Mouse (Mus musculus): ENCODE measurements around the gene Gm10842. TPM values are rescaled to one million over a fixed set of nuclear protein-coding genes. Genes with fewer than 3 reads are reported as not detected.
A peak's percentile ranks its signal among the peaks of the same experiment; 100 is the strongest.
"Not testable (repeated sequence)": the region's sequence is repeated elsewhere in the genome, so short reads cannot be mapped to it uniquely, and the experiment has no call there.

Gene Gm10842
- total RNA-seq (2021) (not detected), polyA plus RNA-seq (2012; rRNA removed) (not detected in 2 replicates)
- long read RNA-seq: 0 reads

DNA sequence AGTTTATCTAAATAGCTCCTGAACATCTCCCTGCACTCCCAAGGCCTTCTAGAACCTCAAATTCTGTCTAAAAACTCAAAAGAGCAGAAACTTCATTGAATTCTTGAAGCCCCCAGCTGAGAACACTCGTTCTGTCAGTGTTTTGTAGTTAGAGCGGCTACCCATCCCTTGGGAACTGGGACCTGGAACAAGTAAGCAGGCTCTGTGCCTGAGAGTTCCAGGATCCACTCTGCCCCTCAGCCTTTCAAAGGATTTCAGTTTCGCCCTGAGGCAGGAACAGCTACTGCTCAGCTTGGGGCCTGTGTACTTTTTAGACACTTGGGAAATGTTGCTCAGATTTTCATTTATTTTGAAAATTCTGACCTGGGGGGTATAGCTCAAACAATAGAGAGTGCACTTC is at the start of gene Gm10842:
Gene Gm10842, plus strand, starts transcription at position 301 of the 400 bp plus-strand sequence.
- DNase-seq: no peak

DNA sequence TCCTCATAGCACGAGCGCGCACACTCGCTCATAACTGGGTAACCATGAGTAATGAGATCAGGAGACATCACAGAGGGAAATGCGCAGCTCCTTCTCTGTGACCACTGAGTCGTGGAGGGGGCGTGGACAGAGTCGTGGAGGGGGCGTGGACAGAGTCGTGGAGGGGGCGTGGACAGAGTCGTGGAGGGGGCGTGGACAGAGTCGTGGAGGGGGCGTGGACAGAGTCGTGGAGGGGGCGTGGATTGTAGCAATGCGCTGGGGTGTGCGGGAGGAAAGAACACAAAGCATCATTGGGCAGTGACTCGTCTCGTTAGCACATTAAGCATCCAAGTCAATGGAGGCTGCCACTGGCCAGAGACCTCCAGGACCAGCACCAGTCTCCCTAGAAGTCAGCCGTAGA is 34.2 kb upstream of the Gm10842 start:
- DNase-seq: not testable (repeated sequence)

DNA sequence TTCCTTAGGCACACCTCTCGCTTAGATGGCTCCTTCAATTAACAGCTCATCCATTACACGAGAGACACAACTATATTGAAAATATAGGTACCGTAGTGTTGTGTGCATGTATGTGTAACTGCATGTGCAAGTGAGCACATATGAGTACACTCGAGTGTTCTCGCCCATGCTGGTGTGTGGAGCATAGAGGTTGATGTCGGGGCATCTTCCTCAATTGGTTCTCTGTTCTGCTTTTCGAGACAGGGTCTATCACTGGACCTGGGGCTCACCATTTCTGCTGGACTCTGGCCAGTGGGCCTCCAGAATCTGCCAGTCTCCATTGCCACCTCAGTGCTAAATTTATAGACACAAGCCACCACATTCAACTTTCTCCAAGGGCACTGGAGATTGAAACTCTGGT is 28.9 kb upstream of the Gm10842 start:
- no peak for DNase-seq

DNA sequence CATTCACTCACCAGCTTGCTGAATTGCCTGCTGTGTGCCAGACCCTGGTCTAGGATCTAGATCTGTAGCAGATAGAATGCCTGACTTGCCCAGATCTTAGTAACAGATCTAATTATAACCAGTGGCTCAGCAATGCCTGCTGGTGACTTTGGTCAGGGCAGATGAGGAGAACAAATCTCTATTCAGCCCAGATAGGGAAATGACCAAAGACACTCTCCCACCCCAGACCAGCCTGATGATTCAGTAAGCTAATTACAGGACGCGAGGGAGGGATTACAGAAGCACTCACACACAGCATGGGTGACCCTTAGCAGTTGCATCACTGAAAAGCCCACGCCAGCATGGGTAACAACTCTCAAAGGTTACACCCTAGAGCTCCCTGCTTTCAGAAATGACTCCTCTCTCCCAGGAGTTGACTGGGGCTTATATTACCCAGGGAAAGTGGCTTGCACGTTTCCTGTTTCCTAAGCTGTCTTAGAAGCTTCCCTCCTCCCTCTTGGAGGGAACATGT is 26.1 kb upstream of the Gm10842 start:
- no peak for DNase-seq

DNA sequence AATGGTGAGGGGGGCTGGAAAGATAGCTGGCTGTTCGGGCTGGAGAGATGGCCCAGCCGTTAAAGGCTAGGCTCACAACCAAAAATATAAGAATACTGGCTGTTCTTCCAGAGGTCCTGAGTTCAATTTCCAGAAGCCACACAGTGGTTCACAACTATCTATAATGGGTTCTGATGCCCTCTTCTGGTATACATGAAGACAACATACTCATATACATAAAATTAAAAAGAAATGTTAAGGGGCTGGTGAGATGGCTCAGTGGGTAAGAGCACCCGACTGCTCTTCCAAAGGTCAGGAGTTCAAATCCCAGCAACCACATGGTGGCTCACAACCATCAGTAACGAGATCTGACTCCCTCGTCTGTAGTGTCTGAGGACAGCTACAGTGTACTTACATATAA is 24.9 kb upstream of the Gm10842 start:
- not testable (repeated sequence) for DNase-seq

DNA sequence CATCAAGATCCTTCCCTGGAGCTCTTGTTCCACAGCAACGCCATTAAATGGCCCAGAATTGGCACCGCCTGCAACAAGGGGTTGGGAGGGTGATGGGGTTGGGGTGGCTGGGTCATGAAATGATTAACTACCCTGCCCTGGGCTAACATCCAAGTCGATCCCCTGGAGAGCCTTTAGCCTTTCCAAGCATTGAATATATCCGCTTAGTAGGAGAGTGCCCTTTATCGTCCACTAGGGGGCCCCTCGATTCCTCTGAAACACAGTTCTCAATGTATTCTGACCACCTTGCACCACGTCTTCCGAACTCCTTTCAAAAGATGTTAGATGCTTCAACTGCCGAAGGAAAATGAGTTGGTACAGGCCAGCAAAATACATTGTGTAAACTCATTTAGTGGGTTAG is 22.7 kb upstream of the Gm10842 start:
- peak; percentile 52 for DNase-seq

DNA sequence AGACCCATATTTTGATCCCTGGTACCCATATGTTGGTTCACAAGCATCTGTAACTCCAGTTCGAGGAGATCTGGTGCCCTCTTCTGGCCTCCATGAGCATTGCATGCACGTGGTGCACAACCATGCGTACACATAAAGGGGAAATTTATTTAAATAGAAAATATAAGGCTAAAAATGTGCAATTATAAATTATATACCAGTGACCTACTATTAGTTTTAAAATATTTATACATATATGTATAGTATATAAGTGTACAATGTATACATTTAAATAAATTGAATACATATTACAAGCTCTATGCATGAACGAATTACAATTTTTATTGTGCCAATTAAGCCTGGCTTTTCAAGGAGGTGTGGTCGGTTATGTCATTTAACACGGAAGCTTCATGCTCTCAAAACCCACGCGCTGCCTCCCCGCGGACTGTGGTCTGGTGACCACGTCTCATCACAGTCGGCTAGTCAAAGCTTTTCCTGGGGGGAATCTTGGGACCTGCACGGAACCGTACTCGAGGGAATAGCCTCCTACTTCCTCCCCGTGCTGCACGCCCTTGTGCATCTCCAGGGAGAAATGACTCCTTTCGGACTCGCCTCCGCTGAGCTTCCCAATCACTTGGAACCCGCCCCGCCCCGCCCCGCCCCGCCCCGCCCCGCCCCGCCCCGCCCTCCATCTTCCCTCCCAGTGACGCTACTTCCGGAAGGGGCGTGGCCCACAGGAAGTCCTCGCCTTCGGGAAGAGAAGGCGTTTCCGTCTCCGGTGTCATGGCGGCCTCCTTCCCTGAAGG is 20.8 kb upstream of the Gm10842 start, which contains the start of gene Mettl2:
Gene Mettl2, plus strand, starts transcription at position 691 of the 785 bp plus-strand sequence.
- peak; percentile 85 for DNase-seq

DNA sequence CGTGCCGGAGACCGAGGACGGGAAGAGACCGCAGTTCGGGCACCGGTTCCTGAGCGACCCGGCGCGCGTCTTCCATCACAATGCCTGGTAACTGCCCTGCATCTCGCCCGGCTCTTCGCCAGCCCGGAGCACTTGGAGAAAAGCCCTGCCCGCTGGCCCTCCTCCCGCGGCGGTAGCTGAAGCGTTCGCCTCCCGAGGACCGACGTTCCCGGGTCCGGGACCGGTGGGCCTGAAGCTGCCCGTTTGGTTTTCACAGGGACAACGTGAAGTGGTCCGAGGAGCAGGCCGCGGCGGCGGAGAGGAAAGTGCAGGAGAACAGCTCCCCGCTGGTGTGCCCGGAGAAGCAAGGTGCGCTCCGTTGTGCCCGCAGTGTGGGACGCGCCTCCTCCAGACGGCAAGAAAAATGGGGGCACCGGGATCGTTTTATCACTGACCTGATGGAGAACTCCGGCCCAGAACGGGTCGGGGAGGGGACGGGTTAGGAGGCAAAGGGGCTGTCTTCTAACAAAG is 20.1 kb upstream of the Gm10842 start:
- DNase-seq: no peak

DNA sequence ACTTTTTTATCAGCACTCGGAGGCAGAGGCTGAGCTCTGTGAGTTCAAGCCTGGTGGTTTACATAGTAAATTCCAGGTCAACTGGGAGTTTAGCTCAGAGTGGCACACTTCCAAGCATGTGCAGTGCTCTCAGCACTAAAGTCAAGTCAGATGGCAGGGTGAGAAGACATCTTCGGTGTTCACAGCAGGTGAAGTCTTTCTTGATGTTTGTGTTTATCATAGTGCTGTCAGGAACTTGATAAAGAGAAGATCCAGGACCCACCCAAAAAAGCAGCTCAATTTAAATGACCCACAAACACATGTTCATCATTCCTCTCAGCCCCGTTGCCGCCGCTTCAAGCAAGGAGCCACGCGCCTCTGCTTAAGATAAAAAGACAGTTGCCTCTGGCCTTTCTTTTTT is 11.0 kb upstream of the Gm10842 start:
- DNase-seq: no peak

DNA sequence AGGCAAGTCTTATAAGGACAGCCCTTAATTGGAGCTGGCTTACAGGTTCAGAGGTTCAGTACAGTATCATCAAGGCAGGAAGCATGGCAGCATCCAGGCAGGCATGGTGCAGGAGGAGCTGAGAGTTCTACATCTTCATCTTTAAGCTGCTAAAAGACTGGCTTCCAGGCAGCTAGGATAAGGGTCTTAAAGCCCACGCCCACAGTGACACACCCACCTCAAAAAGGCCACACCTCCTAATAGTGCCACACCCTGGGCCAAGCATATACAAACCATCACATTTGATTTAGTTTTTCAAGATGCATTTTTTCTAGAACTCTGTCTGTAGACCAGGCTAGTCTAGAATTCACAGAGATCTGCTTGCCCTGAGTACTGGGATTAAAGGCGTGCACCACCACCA is 9.4 kb upstream of the Gm10842 start:
- DNase-seq: not testable (repeated sequence)

DNA sequence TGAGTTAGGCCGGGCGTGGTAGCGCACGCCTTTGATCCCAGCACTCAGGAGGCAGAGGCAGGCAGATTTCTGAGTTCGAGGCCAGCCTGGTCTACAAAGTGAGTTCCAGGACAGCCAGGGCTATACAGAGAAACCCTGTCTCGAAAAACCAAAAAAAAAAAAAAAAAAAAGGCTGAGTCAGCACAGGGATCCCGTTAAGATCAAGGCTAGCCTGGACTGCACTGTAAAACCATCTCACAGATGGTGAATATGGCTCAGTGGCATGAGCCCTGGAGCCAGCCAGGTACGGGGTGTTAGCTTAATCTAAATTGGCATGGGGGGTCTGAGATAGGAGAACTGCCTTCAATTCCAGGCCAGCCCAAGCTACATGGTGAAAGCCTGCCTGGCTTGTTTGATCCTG is 6.2 kb upstream of the Gm10842 start:
- DNase-seq: not testable (repeated sequence)

DNA sequence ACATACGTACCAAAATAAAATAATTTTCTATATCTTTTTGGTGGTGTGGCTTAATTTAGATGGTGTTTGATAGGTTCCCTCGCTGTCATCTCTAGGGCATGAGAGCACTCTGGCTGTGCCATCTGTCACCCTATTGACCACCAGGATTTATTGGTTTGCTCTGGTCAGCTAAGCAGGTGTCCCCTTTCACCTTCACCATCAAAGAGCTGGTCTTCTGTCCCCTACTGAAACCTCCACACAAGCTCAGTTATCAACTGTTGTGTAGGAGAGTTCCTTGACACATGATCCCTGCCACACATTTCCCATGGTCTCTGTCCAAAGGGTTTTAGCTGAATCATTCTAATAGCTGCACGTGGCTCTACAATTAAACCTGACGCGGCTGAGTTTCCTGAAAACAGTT is 5.6 kb upstream of the Gm10842 start:
- DNase-seq: no peak

DNA sequence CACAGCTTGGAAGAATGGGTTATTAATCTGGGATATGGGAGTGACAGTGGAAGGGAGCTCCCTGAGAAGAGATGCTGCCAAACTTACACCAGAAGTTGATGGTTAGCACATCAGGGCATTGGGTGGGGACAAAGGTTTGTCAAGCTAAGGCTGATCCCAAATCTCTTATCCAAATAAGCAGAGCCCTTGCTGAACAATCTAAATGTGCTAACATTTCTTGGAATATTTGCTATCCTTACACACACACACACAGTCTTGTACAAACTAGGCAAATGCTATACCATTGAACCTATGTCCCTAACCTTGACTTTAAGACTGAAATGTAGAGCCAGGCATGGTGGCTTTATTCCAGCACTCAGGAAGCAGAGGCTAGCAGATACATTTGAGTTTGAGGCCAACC is 3.1 kb upstream of the Gm10842 start:
- DNase-seq: no peak

DNA sequence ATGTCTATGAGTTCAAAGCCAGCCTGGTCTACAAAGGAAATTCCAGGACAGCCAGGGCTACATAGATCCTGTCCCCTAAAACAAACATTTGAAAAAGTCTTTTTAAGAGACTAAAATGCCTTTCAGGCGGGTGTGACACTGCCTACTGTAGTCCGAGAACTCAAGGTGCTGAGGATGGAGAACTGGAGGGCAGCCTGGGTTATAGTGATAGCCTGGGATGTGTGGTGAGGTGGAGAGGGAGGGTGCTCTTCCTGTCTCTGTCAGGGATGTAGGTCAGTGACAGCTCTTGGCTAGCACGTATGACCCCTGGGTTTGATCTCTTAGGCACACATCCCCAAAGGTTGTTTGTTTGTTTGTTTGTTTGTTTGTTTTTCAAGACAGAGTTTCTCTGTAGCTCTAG is 2.6 kb upstream of the Gm10842 start:
- no peak for DNase-seq

DNA sequence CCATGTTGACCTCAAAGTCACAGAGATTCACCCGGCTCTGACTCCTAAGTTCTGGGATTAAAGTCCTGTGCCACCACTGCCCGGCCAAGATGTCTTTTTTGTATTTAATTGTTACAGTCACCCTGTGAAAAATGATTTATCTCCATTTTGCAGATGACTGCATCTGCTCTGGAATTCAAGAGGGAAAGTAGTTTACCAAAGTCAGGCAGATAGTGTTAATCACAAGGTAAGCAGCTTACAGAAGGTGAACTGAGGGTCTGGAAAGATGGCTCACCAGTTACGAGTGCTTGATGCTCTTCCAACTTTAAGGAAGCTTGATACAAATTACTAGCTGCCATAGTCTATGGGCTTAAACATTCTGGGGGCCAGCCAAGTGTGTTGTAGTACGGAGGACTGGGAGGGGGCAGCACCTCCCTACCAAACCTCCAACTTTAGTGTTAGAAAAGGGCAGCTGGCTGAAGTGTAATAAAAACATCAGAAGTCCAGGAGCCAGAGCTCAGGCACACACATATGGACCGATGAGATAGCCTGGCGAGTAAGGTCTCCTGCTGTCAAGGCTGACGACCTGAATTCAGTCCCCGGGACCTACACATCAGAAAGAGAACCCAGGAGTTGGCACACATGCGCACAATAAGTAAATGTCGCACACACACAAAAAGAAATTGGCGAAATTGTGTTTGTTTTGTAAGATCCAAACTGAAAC is 2.0 kb upstream of the Gm10842 start:
- no peak for DNase-seq

DNA sequence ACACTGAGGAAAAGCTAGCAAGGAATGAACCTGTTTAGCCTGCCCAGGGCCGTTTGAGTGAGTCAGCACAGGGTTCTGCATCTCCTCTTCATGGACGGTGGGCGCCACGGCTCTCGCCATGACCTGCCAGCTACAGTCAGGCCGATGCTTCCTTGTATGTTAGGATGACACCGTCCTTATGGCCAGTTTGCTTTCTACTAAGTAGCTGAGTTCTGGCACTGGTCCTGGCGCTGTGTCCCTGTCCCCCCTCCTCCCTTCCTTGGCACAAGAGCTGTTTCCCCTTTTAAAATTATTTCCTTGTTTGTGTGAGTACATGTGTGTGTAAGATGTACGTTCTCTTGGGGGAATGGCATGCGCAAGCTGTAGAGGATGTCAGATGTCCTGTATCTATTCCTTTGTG is 1.5 kb upstream of the Gm10842 start:
- no peak for DNase-seq

DNA sequence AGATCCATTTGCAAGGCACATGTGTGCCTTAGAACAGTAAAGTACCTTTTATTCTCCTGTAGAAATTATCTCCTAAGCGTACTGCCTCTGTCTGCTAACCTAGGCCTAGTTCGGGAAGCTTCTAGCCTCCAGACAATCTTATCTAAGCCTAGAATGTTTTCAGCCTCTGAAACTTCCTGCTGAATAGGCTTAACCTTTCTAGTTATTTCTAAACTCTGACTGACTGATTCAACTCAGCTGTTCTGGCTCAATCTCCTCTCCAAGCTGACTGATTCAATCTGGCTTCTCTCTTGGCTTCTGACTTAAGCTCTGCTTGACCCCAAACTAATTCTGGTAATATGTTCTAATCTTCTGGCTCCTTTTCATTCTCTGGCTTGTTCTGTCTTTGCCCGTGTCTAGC is 2.7 kb downstream of the Gm10842 start:
- DNase-seq: no peak

DNA sequence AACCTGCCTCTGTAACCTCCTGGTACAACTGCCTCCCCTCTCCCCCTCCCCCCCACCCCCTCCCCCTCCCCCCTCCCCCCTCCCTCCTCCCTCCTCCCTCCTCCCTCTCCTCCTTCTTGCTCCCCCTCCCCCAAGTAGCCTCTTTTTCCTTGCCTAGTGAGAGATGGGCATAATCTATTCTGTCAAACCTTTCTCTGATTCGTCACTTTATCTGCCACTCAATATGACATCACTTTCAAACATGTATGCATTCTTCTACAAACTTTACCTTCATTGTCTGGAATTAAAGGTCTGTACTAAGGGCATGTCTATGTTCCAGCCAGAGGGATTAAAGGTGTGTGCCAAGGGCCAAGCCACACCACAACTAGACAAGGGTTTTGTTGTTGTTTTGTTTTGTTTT is 3.1 kb downstream of the Gm10842 start:
- DNase-seq: no peak

DNA sequence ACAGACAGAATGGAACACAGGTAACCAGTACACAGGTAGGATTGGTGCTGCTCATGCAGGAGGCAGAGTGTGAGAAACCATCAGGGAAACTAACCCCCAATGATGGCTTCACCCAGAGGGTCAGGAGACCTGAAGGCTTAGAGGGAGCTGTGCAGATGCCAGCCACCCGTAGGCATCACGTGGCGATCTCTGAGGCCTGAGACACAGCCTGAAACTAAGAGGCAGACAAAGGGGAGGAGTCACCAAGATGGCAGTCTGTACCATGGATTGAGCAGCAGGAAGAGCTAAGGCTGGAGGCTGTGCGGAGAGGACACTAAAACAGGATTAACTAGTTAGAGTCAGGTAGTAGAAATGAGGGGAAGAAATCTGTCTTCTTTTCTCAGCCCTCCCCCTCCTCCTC is 4.0 kb downstream of the Gm10842 start:
- no peak for DNase-seq

DNA sequence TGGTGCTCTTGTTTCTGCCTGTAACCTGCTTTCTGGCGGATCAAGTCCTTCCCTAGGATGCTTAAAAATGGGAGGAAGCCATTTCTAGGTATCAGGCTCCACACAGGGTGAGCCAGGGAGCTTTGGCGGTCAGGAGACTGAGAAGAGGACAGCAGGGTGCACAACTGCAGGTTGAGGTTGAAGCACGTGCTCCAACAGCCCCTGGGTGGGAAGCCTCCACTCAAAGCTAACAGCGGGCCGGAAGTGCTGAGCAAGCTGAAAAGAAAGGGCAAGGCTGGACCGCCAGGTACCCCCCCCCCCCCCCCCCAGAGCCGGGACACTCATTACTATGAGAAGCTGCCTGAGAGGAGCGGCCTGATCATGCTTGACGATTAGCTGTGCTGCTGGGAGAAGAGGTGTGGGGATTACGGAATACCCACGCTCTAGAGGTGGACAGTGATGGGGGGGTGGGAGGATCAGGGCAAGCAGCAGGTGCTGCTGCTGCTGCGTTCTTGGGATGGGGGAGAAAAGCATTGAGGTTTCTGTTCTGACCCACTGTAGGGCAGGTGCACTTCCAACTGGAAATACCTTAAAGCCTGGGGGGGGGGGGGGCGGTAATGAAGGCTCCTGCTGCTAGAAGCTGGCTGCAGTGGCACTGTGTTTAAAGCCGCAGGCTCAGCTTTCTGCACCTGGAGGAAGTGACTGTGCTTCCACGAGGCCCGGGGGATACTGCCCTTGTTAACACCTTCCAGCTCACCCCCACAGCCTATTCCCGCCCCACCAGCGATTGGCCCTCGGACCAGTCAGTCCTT is 4.7 kb downstream of the Gm10842 start:
- DNase-seq: no peak

DNA sequence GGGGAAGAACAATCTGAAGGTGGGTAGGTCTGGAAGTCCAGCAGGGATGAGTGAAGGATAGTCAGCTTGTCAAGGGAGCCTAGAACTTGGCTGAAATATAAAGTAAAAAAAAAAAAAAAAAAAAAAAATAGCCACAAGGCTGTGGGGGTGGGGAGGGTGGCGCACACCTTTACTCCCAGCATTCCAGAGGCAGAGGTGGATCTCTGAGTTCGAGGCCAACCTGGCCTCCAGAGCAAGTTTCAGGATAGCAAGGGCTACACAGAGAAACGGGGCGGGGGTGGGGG is 5.3 kb downstream of the Gm10842 start:
- no peak for DNase-seq

DNA sequence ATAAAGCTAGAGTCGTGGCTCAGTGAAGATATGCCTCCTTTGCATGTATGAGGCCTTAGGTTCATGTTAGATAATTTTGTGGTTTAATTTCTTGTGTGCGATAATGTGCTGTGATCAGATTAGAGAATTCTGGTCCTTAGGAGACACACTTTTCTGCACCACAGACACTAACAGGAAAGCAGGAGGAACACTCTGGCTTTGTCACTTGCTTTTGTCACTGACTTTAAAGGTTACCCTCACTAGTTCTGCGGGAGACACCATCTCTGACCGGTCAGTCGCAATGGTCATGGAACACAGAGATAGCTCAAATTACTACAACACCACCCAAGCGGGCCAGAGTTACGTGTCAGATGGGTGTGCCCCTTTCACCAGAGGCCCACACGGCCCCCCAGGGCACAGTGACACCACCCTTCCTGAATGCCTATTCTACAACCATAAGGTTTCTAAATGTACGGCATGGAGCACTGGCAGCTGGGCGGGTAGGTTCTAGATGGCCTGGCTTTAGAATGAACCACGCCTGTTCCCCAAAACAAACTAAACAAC is 5.7 kb downstream of the Gm10842 start:
- no peak for DNase-seq

Data from adrenal gland, adult 2 months (tissue).